Mouse (Mus musculus) CH12.LX (cell line): ENCODE data around the gene Asap3. TPM values are rescaled to one million over a fixed set of nuclear protein-coding genes. Genes with fewer than 3 reads are reported as not detected.

Source experiments
- DNase-seq: peaks from one replicate; pipeline ENCODE4 v3.0.0-alpha.2; 2013; ENCODE audit errors: extremely low read depth
- H3K27ac ChIP-seq: 2 replicates; pipeline ENCODE4 v1.5.1; 2012; ENCODE audit warnings: low read depth, mild to moderate bottlenecking, control low read depth, moderate library complexity; ENCODE audit not compliant: insufficient read depth
- H3K27me3 ChIP-seq: replicated peaks from 2 replicates; pipeline ENCODE3; 2012; ENCODE audit warnings: inconsistent platforms
- H3K36me3 ChIP-seq, 2 experiments: replicated peaks in 1 of 2; 2 replicates each; pipeline versions ENCODE3 to v1.6.1; 2012; ENCODE audit warnings: inconsistent platforms in 1 of 2, low read length in 1 of 2, mild to moderate bottlenecking in 1 of 2, mixed read lengths in 1 of 2, moderate library complexity in 1 of 2; ENCODE audit not compliant: control insufficient read depth in 1 of 2, insufficient read depth in 1 of 2
- H3K4me1 ChIP-seq, 2 experiments: 2 replicates each; pipeline ENCODE4 v1.6.1; 2012; ENCODE audit warnings: inconsistent platforms in 1 of 2, moderate library complexity in 1 of 2; ENCODE audit not compliant: insufficient read depth in 2 of 2, control insufficient read depth in 1 of 2
- H3K4me2 ChIP-seq: 2 replicates; pipeline ENCODE4 v1.6.1; 2012; ENCODE audit warnings: low read depth, mild to moderate bottlenecking, control low read depth; ENCODE audit not compliant: poor library complexity, insufficient read depth, severe bottlenecking
- H3K4me3 ChIP-seq, 3 experiments: fragments of 150-350 bp in 1 of 3; sonication (generic) in 1 of 3; replicated peaks in 1 of 3; 2 replicates each; pipeline versions ENCODE3 to v1.5.1; 2011 to 2012; ENCODE audit warnings: low read depth in 2 of 3, low read length in 2 of 3, mild to moderate bottlenecking in 2 of 3, moderate library complexity in 2 of 3, control low read depth in 1 of 3, improper control_type of control experiment in 1 of 3, inconsistent platforms in 1 of 3, mixed read lengths in 1 of 3; ENCODE audit not compliant: poor library complexity in 1 of 3
- H3K79me2 ChIP-seq: replicated peaks from 2 replicates; pipeline ENCODE4 v1.6.1; 2012; ENCODE audit warnings: mild to moderate bottlenecking, moderate library complexity; ENCODE audit not compliant: control insufficient read depth, poor library complexity, insufficient read depth, severe bottlenecking; ENCODE audit errors: extremely low read depth
- H3K9ac ChIP-seq: 2 replicates; pipeline ENCODE4 v1.6.1; 2012; ENCODE audit warnings: low read depth, mild to moderate bottlenecking, control low read depth, moderate library complexity; ENCODE audit not compliant: insufficient read depth
- H3K9me3 ChIP-seq: replicated peaks from 2 replicates; pipeline ENCODE3; 2012; ENCODE audit warnings: low read length, inconsistent platforms, mixed read lengths
- BHLHE40 ChIP-seq: IDR thresholded peaks from 2 replicates; pipeline ENCODE4 v1.6.1; 2011; ENCODE audit warnings: mild to moderate bottlenecking, low read depth, low read length, improper control_type of control experiment
- CHD2 ChIP-seq: IDR thresholded peaks from 2 replicates; pipeline ENCODE4 v1.6.1; 2011; ENCODE audit warnings: low read length, improper control_type of control experiment
- CTCF ChIP-seq, 2 experiments: IDR thresholded peaks in 1 of 2; conservative IDR thresholded peaks in 1 of 2; 2 replicates each; pipeline ENCODE4 v1.5.1; 2011 to 2012; ENCODE audit warnings: low read depth in 2 of 2, low read length in 2 of 2, improper control_type of control experiment in 1 of 2, inconsistent platforms in 1 of 2, mild to moderate bottlenecking in 1 of 2, moderate library complexity in 1 of 2
- ELF1 ChIP-seq: IDR thresholded peaks from 2 replicates; pipeline ENCODE4 v1.6.1; 2014; ENCODE audit warnings: low read depth, mild to moderate bottlenecking, inconsistent platforms, low read length, improper control_type of control experiment
- ETS1 ChIP-seq: conservative IDR thresholded peaks from 2 replicates; pipeline ENCODE4 v1.6.1; 2012; ENCODE audit warnings: low read depth, mild to moderate bottlenecking, inconsistent platforms, low read length, improper control_type of control experiment, moderate library complexity
- GABPA ChIP-seq: IDR thresholded peaks from 2 replicates; pipeline ENCODE4 v1.6.1; 2012; ENCODE audit warnings: low read depth, low read length, improper control_type of control experiment, inconsistent platforms; ENCODE audit not compliant: insufficient replicate concordance
- IRF4 ChIP-seq: IDR thresholded peaks from 2 replicates; pipeline ENCODE4 v1.6.1; 2014; ENCODE audit warnings: low read depth, mild to moderate bottlenecking, inconsistent platforms, low read length, improper control_type of control experiment
- KAT2A ChIP-seq: IDR thresholded peaks from 2 replicates; pipeline ENCODE4 v1.6.1; 2012; ENCODE audit warnings: low read length, improper control_type of control experiment, inconsistent platforms; ENCODE audit not compliant: insufficient replicate concordance
- MAFK ChIP-seq: IDR thresholded peaks from 2 replicates; pipeline ENCODE4 v1.6.1; 2011; ENCODE audit warnings: low read length, improper control_type of control experiment; ENCODE audit not compliant: insufficient replicate concordance
- MAX ChIP-seq: IDR thresholded peaks from 2 replicates; pipeline ENCODE4 v1.6.1; 2011; ENCODE audit warnings: low read length, improper control_type of control experiment
- MEF2A ChIP-seq: IDR thresholded peaks from 2 replicates; pipeline ENCODE4 v1.6.1; 2014; ENCODE audit warnings: low read depth, mild to moderate bottlenecking, inconsistent platforms, low read length, improper control_type of control experiment, borderline replicate concordance
- MXI1 ChIP-seq: IDR thresholded peaks from 2 replicates; pipeline ENCODE4 v1.6.1; 2011; ENCODE audit warnings: mild to moderate bottlenecking, low read depth, low read length, improper control_type of control experiment
- MYC ChIP-seq: IDR thresholded peaks from 2 replicates; pipeline ENCODE4 v1.6.1; 2011; ENCODE audit warnings: low read depth, mild to moderate bottlenecking, improper control_type of control experiment, low read length
- NELFE ChIP-seq: IDR thresholded peaks from 2 replicates; pipeline ENCODE4 v1.6.1; 2011; ENCODE audit warnings: low read depth, low read length, improper control_type of control experiment
- NRF1 ChIP-seq: IDR thresholded peaks from 2 replicates; pipeline ENCODE4 v1.6.1; 2014; ENCODE audit warnings: low read depth, mild to moderate bottlenecking, inconsistent platforms, low read length, improper control_type of control experiment, moderate library complexity
- PAX5 ChIP-seq: IDR thresholded peaks from 2 replicates; pipeline ENCODE4 v1.6.1; 2012; ENCODE audit warnings: low read length, inconsistent platforms, mixed read lengths
- POLR2A ChIP-seq: IDR thresholded peaks from 2 replicates; pipeline ENCODE4 v1.6.1; 2011; ENCODE audit warnings: low read depth, mild to moderate bottlenecking, improper control_type of control experiment, low read length
- POLR2AphosphoS2 ChIP-seq: IDR thresholded peaks from 2 replicates; pipeline ENCODE4 v1.6.1; 2011; ENCODE audit warnings: low read depth, low read length, improper control_type of control experiment
- RAD21 ChIP-seq: IDR thresholded peaks from 2 replicates; pipeline ENCODE4 v1.6.1; 2011; ENCODE audit warnings: low read depth, mild to moderate bottlenecking, low read length, improper control_type of control experiment, moderate library complexity
- RCOR1 ChIP-seq: conservative IDR thresholded peaks from 2 replicates; pipeline ENCODE4 v1.6.1; 2012; ENCODE audit warnings: low read depth, mild to moderate bottlenecking, inconsistent platforms, low read length, improper control_type of control experiment
- SMC3 ChIP-seq: IDR thresholded peaks from 2 replicates; pipeline ENCODE4 v1.6.1; 2011; ENCODE audit warnings: low read depth, low read length, improper control_type of control experiment
- TCF12 ChIP-seq: IDR thresholded peaks from 2 replicates; pipeline ENCODE4 v1.6.1; 2014; ENCODE audit warnings: low read depth, mild to moderate bottlenecking, inconsistent platforms, low read length, improper control_type of control experiment
- USF2 ChIP-seq: conservative IDR thresholded peaks from 2 replicates; pipeline ENCODE4 v1.6.1; 2011; ENCODE audit warnings: low read depth, low read length, improper control_type of control experiment
- ZKSCAN1 ChIP-seq: IDR thresholded peaks from 2 replicates; pipeline ENCODE4 v1.6.1; 2012; ENCODE audit warnings: low read depth, inconsistent platforms, low read length, improper control_type of control experiment, borderline replicate concordance
- ZMIZ1 ChIP-seq: IDR thresholded peaks from 2 replicates; pipeline ENCODE4 v1.6.1; 2012; ENCODE audit warnings: low read depth, mild to moderate bottlenecking, inconsistent platforms, low read length, improper control_type of control experiment
- dilution Hi-C: fragments of 300-500 bp; cut with MboI; formaldehyde crosslinking; loops from 2 replicates; pipeline ENCODE4 v1.14.3; 2020; ENCODE audit warnings: low sequenced_read_pairs; ENCODE audit not compliant: extremely low pct_unique_long_range_greater_than_20kb, extremely low pct_ligation_motif_present
- in situ Hi-C: fragments of 300-500 bp; cut with MboI; formaldehyde crosslinking; loops from 3 replicates; pipeline ENCODE4 v1.14.3; 2019; ENCODE audit warnings: low sequenced_read_pairs, low pct_ligation_motif_present, low pct_unique_long_range_greater_than_20kb, mixed read lengths
- polyA plus RNA-seq: library from polyadenylated mRNA; unstranded; fragments of >175 nt; gene quantifications from 2 replicates; pipeline ENCODE4 v1.2.1, GENCODE M21; 2012; ENCODE audit warnings: low read depth; ENCODE audit not compliant: insufficient read length
- total RNA-seq, 2 experiments: library from RNA; depleted of rRNA; stranded (reverse); fragments of 300-350 nt in 1 of 2; fragments of >200 nt in 1 of 2; gene quantifications; 2 replicates each; pipeline ENCODE4 v1.2.3; 2012 to 2014

Asap3 gene
- total and polyA plus RNA-seq, 3 experiments: 0.07 to 0.08 TPM; not detected in 1

GRCm38 (mm10) chr4:136176022-136176552 is 30.1 kb upstream of the Asap3 start:
- peaks cover 0 to 4% of the 10 kb centered on the region in 2 experiments for H3K36me3 ChIP-seq
- no peaks in the 10 kb centered on the region for H3K27me3 ChIP-seq
- no peak overlapping the region for H3K9ac ChIP-seq
- dilution Hi-C loops: no loop called here
- no peaks in the 10 kb centered on the region for H3K9me3 ChIP-seq
- no peak for DNase-seq
- peak overlapping the region; percentile 84 for H3K27ac ChIP-seq
- in situ Hi-C loops: no loop called here
- H3K4me3 ChIP-seq: no peak overlapping the region
- no peak for TF ChIP-seq RCOR1
- TF ChIP-seq POLR2A: no peak
- TF ChIP-seq USF2: no peak
- no peak for TF ChIP-seq IRF4
- peaks cover 27 to 71% of the 10 kb centered on the region in 2 experiments for H3K4me1 ChIP-seq
- H3K4me2 ChIP-seq: no peak overlapping the region
- H3K79me2 ChIP-seq: peaks cover 37% of the 10 kb centered on the region

- in situ Hi-C loops (no loop called here), dilution Hi-C loops (no loop called here)
- Histone ChIP-seq H3K9ac (no peak overlapping the region; the same call in 1 of the 2 replicates), H3K4me1 (peaks cover 27 to 77% of the 10 kb centered on the region in 2 experiments), H3K9me3 (no peaks in the 10 kb centered on the region), H3K79me2 (peaks cover 37% of the 10 kb centered on the region), H3K36me3 (peaks cover 0 to 4% of the 10 kb centered on the region in 2 experiments), H3K27ac (peak overlapping the region; percentile 84), H3K27me3 (no peaks in the 10 kb centered on the region), H3K4me2 (peak overlapping the region; percentile 93), H3K4me3 (peak overlapping the region in 1 of 3 experiments; percentile 10)
- TF ChIP-seq ZKSCAN1 (peak; percentile 84), BHLHE40 (peak; percentile 51), ELF1 (peak; percentile 47), NELFE (0 out of 2 replicates have a peak, but pooled peaks have one; percentile 15), GABPA (no peak), MAFK (0 out of 2 replicates have a peak, but pooled peaks have one; percentile 10), NRF1 (0 out of 2 replicates have a peak, but pooled peaks have one; percentile 1), CHD2 (no peak), ETS1 (peak; percentile 76), SMC3 (no peak), CTCF (conservative IDR thresholded peaks at IDR 0.05 in 1 of 2, IDR thresholded peaks at IDR 0.05 in 1 of 2; ENCODE audit: low read depth in 2 of 2, low read length in 2 of 2) (no peak), RCOR1 (0 out of 2 replicates have a peak, but pooled peaks have one; percentile 9), PAX5 (no peak), MAX (peak; percentile 76; the same call in 1 of the 2 replicates), RAD21 (no peak; the same call in 1 of the 2 replicates), KAT2A (0 out of 2 replicates have a peak, but pooled peaks have one; percentile 23), MXI1 (0 out of 2 replicates have a peak, but pooled peaks have one; percentile 16), ZMIZ1 (0 out of 2 replicates have a peak, but pooled peaks have one; percentile 22), TCF12 (peak; percentile 97), MYC (peak; percentile 74; the same call in 1 of the 2 replicates), MEF2A (peak; percentile 49; the same call in 1 of the 2 replicates), POLR2AphosphoS2 (no peak)
- peak; percentile 71 for DNase-seq
These were observed 28.9 kb upstream of the Asap3 start for GRCm38 (mm10) chr4:136177244-136177611.
